Mouse (Mus musculus): ENCODE results near the gene Ppfibp2.

DNA sequence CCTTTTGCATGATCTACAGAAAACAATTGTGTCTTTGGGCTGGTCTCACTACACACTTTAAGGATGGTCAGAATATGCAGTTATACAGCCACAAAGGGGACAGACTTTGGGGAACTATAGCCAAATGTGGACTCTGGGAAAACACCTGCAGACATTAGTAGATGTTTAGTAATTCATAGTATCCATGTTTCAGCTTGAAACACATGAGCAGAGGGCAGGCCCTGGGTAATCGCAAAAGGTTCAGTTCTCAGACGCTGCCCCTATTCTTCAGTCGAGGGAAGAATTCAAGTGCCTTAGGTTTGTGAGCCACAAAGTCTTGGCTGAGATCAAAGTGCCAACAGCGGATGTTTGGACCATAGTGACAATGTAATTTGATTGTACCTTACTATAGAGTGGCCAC, 149.4 kb downstream of the Ppfibp2 start:
- TF ChIP-seq POLR2A (IDR thresholded peaks at IDR 0.05; ENCODE audit: control insufficient read depth, low read depth, low read length) (no peak), CTCF (IDR thresholded peaks at IDR 0.05; ENCODE audit: control insufficient read depth, insufficient read depth, insufficient replicate concordance, low read depth, low read length) (no peak)

Data from testis, adult 2 months (tissue).